Mouse (Mus musculus) cerebellum, adult 9-11 months (tissue): ENCODE measurements at regions not wholly inside any gene's neighbourhood (a gene's known extent, or its start where the extent isn't known, plus 50 kb on each side); places are given as distances from the start of the nearest gene placed in this dataset.
A peak's percentile ranks its signal among the peaks of the same experiment; 100 is the strongest.
"Not testable (repeated sequence)": the region's sequence is repeated elsewhere in the genome, so short reads cannot be mapped to it uniquely, and the experiment has no call there.

Source experiments
- DNase-seq: peaks from one replicate; pipeline ENCODE4 v3.0.0; 2022

- no peak for DNase-seq
Measured at GRCm38 (mm10) chr12:46636888-46637287, 181.8 kb downstream of the Nova1 start.

- DNase-seq = peak; percentile 50
Measured at GRCm38 (mm10) chr12:46635125-46635772, 183.5 kb downstream of the Nova1 start.

- DNase-seq = no peak
Measured at GRCm38 (mm10) chr12:46634771-46635124, 184.0 kb downstream of the Nova1 start.

- not testable (repeated sequence) for DNase-seq
Measured at GRCm38 (mm10) chr12:46632384-46632783, 186.3 kb downstream of the Nova1 start.

GRCm38 (mm10) chr12:46627320-46627719, 191.4 kb downstream of the Nova1 start:
- no peak for DNase-seq

- no peak for DNase-seq
Measured at GRCm38 (mm10) chr12:46611439-46611838, 207.3 kb downstream of the Nova1 start.

- peak; percentile 32 for DNase-seq
Measured at GRCm38 (mm10) chr12:46609580-46610311, 209.0 kb downstream of the Nova1 start.

GRCm38 (mm10) chr12:46608290-46608910, 210.3 kb downstream of the Nova1 start:
- no peak for DNase-seq

- no peak for DNase-seq
Measured at GRCm38 (mm10) chr12:46597200-46597599, 221.5 kb downstream of the Nova1 start.

GRCm38 (mm10) chr12:46568665-46569064, 250.1 kb downstream of the Nova1 start:
- no peak for DNase-seq

GRCm38 (mm10) chr12:46566324-46566723, 252.4 kb downstream of the Nova1 start:
- DNase-seq = no peak

GRCm38 (mm10) chr12:46520942-46521341, 297.8 kb downstream of the Nova1 start:
- DNase-seq = no peak

GRCm38 (mm10) chr12:46507829-46508228, 310.9 kb downstream of the Nova1 start:
- DNase-seq = no peak

GRCm38 (mm10) chr12:46492465-46492864, 326.3 kb downstream of the Nova1 start:
- DNase-seq = no peak

GRCm38 (mm10) chr12:46450888-46451287, 367.8 kb downstream of the Nova1 start:
- DNase-seq = no peak

GRCm38 (mm10) chr12:46444644-46445313, 373.9 kb downstream of the Nova1 start:
- DNase-seq = no peak

- DNase-seq = no peak
Measured at GRCm38 (mm10) chr12:46419591-46419990, 399.1 kb downstream of the Nova1 start.

- DNase-seq = no peak
Measured at GRCm38 (mm10) chr12:46418990-46419389, 399.7 kb downstream of the Nova1 start.

GRCm38 (mm10) chr12:46416765-46417404, 401.8 kb downstream of the Nova1 start:
- DNase-seq = no peak

- no peak for DNase-seq
Measured at GRCm38 (mm10) chr12:46416250-46416649, 402.5 kb downstream of the Nova1 start.

- DNase-seq = no peak
Measured at GRCm38 (mm10) chr12:46405674-46406073, 413.1 kb downstream of the Nova1 start.

GRCm38 (mm10) chr12:46399653-46399975, 419.1 kb downstream of the Nova1 start:
- no peak for DNase-seq
